Mouse (Mus musculus) lung, embryonic 15.5 days (tissue): ENCODE measurements at regions not wholly inside any gene's neighbourhood (a gene's known extent, or its start where the extent isn't known, plus 50 kb on each side); places are given as distances from the start of the nearest gene placed in this dataset.

Experiments
- ATAC-seq: fragments of 200-750 bp; cut with Nextera tagmentation; 2 replicates; pipeline ENCODE4 v1.8.0; 2017; ENCODE audit warnings: moderate number of reproducible peaks, borderline replicate concordance; ENCODE audit not compliant: low FRiP score, low TSS enrichment; ENCODE audit errors: extremely low read depth
- H3K27ac ChIP-seq: fragments of 300-500 bp; sonication (generic); 2 replicates; pipeline ENCODE4 v1.5.1; 2015; ENCODE audit warnings: moderate library complexity, mild to moderate bottlenecking, inconsistent platforms
- H3K27me3 ChIP-seq: fragments of 300-500 bp; sonication (generic); 2 replicates; pipeline ENCODE4 v1.6.1; 2015; ENCODE audit warnings: inconsistent platforms
- H3K36me3 ChIP-seq: fragments of 300-500 bp; sonication (generic); 2 replicates; pipeline ENCODE4 v1.6.1; 2015; ENCODE audit warnings: inconsistent platforms
- H3K4me1 ChIP-seq: fragments of 300-500 bp; sonication (generic); 2 replicates; pipeline ENCODE4 v1.6.1; 2015; ENCODE audit warnings: inconsistent platforms
- H3K4me2 ChIP-seq: fragments of 300-500 bp; sonication (generic); 2 replicates; pipeline ENCODE4 v1.6.1; 2015; ENCODE audit warnings: inconsistent platforms, mild to moderate bottlenecking, moderate library complexity
- H3K4me3 ChIP-seq: fragments of 300-500 bp; sonication (generic); 2 replicates; pipeline ENCODE4 v1.5.1; 2015; ENCODE audit warnings: mild to moderate bottlenecking, inconsistent platforms
- H3K9ac ChIP-seq: fragments of 300-500 bp; sonication (generic); 2 replicates; pipeline ENCODE4 v1.6.1; 2015; ENCODE audit warnings: inconsistent platforms
- H3K9me3 ChIP-seq: fragments of 300-500 bp; sonication (generic); 2 replicates; pipeline ENCODE4 v1.6.1; 2016; ENCODE audit warnings: inconsistent platforms
- WGBS: fragments of 180-500 bp; shearing (Covaris S2); methylation state at CpG from one replicate; pipeline ENCODE4 v1.1.7; 2015; 5-methylcytosine and 5-hydroxymethylcytosine counted together

DNA sequence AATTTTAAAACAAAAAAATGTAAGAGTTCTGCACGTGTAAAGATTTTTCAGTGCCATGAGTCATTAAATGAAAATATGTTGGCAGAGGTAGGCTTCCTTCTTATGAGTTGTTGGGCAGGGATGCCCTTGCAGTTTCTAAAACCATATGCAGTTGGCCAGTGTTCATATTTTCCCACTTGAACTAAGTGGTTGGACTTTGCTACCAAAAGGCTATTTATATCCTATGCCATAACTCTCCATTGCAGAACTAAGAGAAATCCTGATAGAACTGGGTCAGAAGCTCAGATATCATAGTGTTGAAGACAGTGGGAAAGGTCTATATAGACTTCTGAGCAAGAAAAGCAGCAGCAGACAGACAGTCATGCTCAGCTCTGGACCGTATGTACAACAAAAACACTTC lies 690.7 kb upstream of the Frg1 start:
- Histone ChIP-seq H3K27me3 (no peaks in the 10 kb centered on the region), H3K36me3 (no peaks in the 10 kb centered on the region), H3K4me2 (no peak overlapping the region), H3K9ac (no peak overlapping the region), H3K4me3 (no peak overlapping the region), H3K9me3 (no peaks in the 10 kb centered on the region), H3K27ac (no peak overlapping the region), H3K4me1 (no peaks in the 10 kb centered on the region)
- WGBS, result 74% methylated on average over 2 of the region's 2 CpGs
- no peak for ATAC-seq

GRCm38 (mm10) chr8:42069314-42069713 lies 652.4 kb upstream of the Frg1 start:
- 72% methylated on average over 1 of the region's 1 CpGs for WGBS
- H3K4me2 ChIP-seq, result no peak overlapping the region
- ATAC-seq, result no peak
- H3K4me1 ChIP-seq, result no peaks in the 10 kb centered on the region
- no peak overlapping the region for H3K4me3 ChIP-seq
- no peaks in the 10 kb centered on the region for H3K9me3 ChIP-seq
- H3K9ac ChIP-seq, result no peak overlapping the region
- no peaks in the 10 kb centered on the region for H3K36me3 ChIP-seq
- no peaks in the 10 kb centered on the region for H3K27me3 ChIP-seq
- no peak overlapping the region for H3K27ac ChIP-seq

GRCm38 (mm10) chr8:42043526-42043925 lies 626.7 kb upstream of the Frg1 start:
- H3K9me3 ChIP-seq, result no peaks in the 10 kb centered on the region
- H3K4me2 ChIP-seq, result no peak overlapping the region
- no peaks in the 10 kb centered on the region for H3K36me3 ChIP-seq
- 74% methylated on average over 5 of the region's 5 CpGs for WGBS
- no peak overlapping the region for H3K4me3 ChIP-seq
- H3K9ac ChIP-seq, result no peak overlapping the region
- H3K27me3 ChIP-seq, result no peaks in the 10 kb centered on the region
- no peak overlapping the region for H3K27ac ChIP-seq
- H3K4me1 ChIP-seq, result no peaks in the 10 kb centered on the region
- ATAC-seq, result no peak

DNA sequence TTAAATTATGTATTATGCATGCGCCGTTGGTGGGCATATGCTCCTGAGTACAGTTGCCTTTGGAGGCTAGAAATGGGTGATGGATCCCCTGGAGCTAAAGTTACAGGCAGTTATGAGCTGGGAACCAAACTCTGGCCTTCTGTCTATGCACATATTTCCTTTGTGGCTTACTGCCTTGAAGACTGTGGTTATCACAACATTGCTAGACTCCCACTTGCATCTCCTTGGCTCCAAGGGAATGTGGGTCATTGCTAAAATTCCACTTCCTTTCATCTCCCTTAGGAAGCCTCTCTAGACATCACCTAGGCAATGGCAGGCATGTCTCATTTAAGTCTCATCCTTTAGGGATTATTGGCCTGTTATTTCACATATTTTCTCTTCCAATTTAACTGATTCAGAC lies 622.4 kb upstream of the Frg1 start:
- 85% methylated on average over 2 of the region's 2 CpGs for WGBS
- Histone ChIP-seq H3K36me3 (no peaks in the 10 kb centered on the region), H3K9ac (no peak overlapping the region), H3K9me3 (no peaks in the 10 kb centered on the region), H3K4me3 (no peak overlapping the region), H3K27ac (no peak overlapping the region), H3K4me2 (no peak overlapping the region), H3K4me1 (no peaks in the 10 kb centered on the region), H3K27me3 (no peaks in the 10 kb centered on the region)
- ATAC-seq, result no peak

DNA sequence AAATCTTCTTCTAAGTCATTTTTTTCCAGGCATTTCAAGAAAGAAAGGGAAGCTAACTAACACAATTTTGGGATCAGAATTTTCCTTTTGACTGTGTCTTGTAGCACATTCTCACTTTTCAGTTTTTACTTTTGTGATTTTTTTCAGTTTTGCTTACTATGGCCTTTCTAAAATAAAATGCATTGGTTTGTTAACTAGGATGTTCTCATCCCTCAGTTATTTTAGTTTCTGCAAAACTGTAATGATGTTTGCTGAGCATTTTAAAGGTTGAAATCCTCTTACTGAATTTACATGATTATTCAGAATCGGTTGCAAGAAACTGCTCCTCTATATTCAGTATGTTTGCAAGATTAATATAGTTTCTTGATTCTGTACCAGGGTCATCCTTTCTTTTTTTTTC lies 610.1 kb upstream of the Frg1 start:
- ATAC-seq, result no peak
- H3K27ac ChIP-seq, result no peak overlapping the region
- WGBS, result 69% methylated on average over 1 of the region's 1 CpGs

GRCm38 (mm10) chr8:42017786-42018185 lies 600.9 kb upstream of the Frg1 start:
- H3K27me3 ChIP-seq, result no peaks in the 10 kb centered on the region
- WGBS, result 76% methylated on average over 3 of the region's 3 CpGs
- H3K36me3 ChIP-seq, result no peaks in the 10 kb centered on the region
- no peak overlapping the region for H3K9ac ChIP-seq
- H3K9me3 ChIP-seq, result no peaks in the 10 kb centered on the region
- ATAC-seq, result no peak
- no peak overlapping the region for H3K4me3 ChIP-seq
- no peak overlapping the region for H3K4me2 ChIP-seq
- H3K27ac ChIP-seq, result no peak overlapping the region
- no peaks in the 10 kb centered on the region for H3K4me1 ChIP-seq

More for the DNA sequence above, 610.1 kb upstream of the Frg1 start:
- H3K9ac ChIP-seq, result no peak overlapping the region
- no peaks in the 10 kb centered on the region for H3K36me3 ChIP-seq
- no peak overlapping the region for H3K4me2 ChIP-seq
- no peaks in the 10 kb centered on the region for H3K4me1 ChIP-seq
- no peak overlapping the region for H3K4me3 ChIP-seq
- no peaks in the 10 kb centered on the region for H3K9me3 ChIP-seq
- no peaks in the 10 kb centered on the region for H3K27me3 ChIP-seq

DNA sequence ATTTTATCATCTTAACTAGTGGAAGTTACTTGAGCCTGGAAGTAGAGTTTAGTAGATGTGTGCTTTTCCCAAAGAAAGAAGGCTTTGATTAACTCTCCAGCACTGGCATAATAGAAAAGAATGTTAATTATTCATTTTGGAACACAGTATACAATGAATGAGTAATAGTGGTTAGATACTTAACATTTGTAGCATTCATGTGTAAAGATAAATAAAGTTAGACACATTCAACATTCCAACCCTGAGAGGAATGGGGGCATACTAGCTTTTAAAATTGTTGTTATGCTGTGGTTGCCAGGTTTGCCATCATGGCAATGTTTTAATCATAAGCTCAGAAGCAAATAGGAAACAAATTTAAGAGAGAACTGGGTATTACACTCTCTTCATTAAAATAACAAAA lies 586.3 kb upstream of the Frg1 start:
- no peak overlapping the region for H3K9ac ChIP-seq
- no peaks in the 10 kb centered on the region for H3K4me1 ChIP-seq
- no peak overlapping the region for H3K4me2 ChIP-seq
- no peaks in the 10 kb centered on the region for H3K27me3 ChIP-seq
- H3K36me3 ChIP-seq, result no peaks in the 10 kb centered on the region
- no peak for ATAC-seq
- H3K4me3 ChIP-seq, result no peak overlapping the region
- H3K27ac ChIP-seq, result no peak overlapping the region
- no peaks in the 10 kb centered on the region for H3K9me3 ChIP-seq

GRCm38 (mm10) chr8:41989040-41989501 lies 572.2 kb upstream of the Frg1 start:
- ATAC-seq, result no peak
- Histone ChIP-seq H3K4me1 (no peaks in the 10 kb centered on the region), H3K9me3 (no peaks in the 10 kb centered on the region), H3K27me3 (no peaks in the 10 kb centered on the region), H3K4me3 (no peak overlapping the region), H3K36me3 (no peaks in the 10 kb centered on the region), H3K9ac (no peak overlapping the region), H3K27ac (no peak overlapping the region), H3K4me2 (no peak overlapping the region)
- WGBS, result 65% methylated on average over 8 of the region's 8 CpGs

DNA sequence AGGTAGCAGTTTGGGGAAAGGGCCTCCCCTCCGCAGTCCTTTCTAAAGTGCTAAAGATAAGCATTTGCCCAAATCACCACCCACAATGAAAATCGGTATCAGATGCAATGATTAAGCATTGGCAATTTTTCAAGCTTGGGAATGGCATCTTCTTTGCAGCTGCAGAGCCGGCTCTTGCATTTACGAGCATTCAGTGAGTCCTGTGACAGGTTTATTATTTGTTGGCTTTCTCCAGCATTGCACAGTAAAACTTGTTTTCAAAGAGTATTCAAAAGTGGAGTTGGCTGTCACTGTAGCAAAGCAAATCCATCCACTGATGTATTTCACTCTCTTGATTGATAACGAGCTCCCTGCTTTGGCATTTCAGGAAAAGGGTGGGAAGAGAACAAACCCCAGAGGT lies 571.3 kb upstream of the Frg1 start:
- H3K27me3 ChIP-seq, result no peaks in the 10 kb centered on the region
- no peak overlapping the region for H3K4me2 ChIP-seq
- H3K9me3 ChIP-seq, result no peaks in the 10 kb centered on the region
- no peak overlapping the region for H3K4me3 ChIP-seq
- no peak for ATAC-seq
- no peak overlapping the region for H3K9ac ChIP-seq
- WGBS, result 63% methylated on average over 5 of the region's 5 CpGs
- H3K4me1 ChIP-seq, result no peaks in the 10 kb centered on the region
- no peak overlapping the region for H3K27ac ChIP-seq
- H3K36me3 ChIP-seq, result no peaks in the 10 kb centered on the region

GRCm38 (mm10) chr8:41987417-41987816 lies 570.5 kb upstream of the Frg1 start:
- H3K4me2 ChIP-seq, result no peak overlapping the region
- H3K4me1 ChIP-seq, result no peaks in the 10 kb centered on the region
- H3K9me3 ChIP-seq, result no peaks in the 10 kb centered on the region
- no peak overlapping the region for H3K4me3 ChIP-seq
- H3K27me3 ChIP-seq, result no peaks in the 10 kb centered on the region
- H3K36me3 ChIP-seq, result no peaks in the 10 kb centered on the region
- H3K27ac ChIP-seq, result no peak overlapping the region
- no peak for ATAC-seq
- no peak overlapping the region for H3K9ac ChIP-seq

- no peak overlapping the region for H3K4me2 ChIP-seq
- H3K4me1 ChIP-seq, result no peaks in the 10 kb centered on the region
- WGBS, result 83% methylated on average over 2 of the region's 2 CpGs
- H3K27ac ChIP-seq, result no peak overlapping the region
- ATAC-seq, result no peak
- no peaks in the 10 kb centered on the region for H3K9me3 ChIP-seq
- H3K36me3 ChIP-seq, result no peaks in the 10 kb centered on the region
- H3K4me3 ChIP-seq, result no peak overlapping the region
- H3K9ac ChIP-seq, result no peak overlapping the region
- no peaks in the 10 kb centered on the region for H3K27me3 ChIP-seq
Measured at GRCm38 (mm10) chr8:41972416-41972815, 555.5 kb upstream of the Frg1 start.

- H3K4me2 ChIP-seq, result no peak overlapping the region
- no peaks in the 10 kb centered on the region for H3K9me3 ChIP-seq
- H3K9ac ChIP-seq, result no peak overlapping the region
- H3K27ac ChIP-seq, result no peak overlapping the region
- H3K4me1 ChIP-seq, result no peaks in the 10 kb centered on the region
- 84% methylated on average over 3 of the region's 3 CpGs for WGBS
- ATAC-seq, result no peak
- no peaks in the 10 kb centered on the region for H3K27me3 ChIP-seq
- H3K36me3 ChIP-seq, result no peaks in the 10 kb centered on the region
- no peak overlapping the region for H3K4me3 ChIP-seq
Measured at GRCm38 (mm10) chr8:41970536-41970935, 553.7 kb upstream of the Frg1 start.

DNA sequence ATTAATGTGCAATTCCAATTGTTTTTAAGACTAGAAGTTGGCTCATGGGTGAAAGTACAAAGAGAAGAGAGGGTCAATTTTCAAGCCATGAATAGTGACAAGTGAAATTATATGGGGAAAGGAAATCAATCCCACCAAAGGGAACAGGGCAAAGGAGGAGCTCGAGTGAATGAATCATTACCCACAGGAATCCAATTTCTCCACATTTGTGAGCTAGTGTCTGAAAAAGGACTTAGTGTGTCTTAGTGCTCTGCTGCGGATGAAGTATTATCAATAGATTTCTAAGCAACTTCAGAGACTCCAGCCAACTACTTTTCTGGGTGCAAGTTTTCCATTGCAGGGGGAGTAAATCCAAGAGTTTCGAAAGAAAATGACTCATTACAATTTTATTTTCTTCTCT lies 552.5 kb upstream of the Frg1 start:
- no peaks in the 10 kb centered on the region for H3K9me3 ChIP-seq
- H3K9ac ChIP-seq, result no peak overlapping the region
- no peak overlapping the region for H3K4me3 ChIP-seq
- WGBS, result 71% methylated on average over 3 of the region's 3 CpGs
- no peaks in the 10 kb centered on the region for H3K36me3 ChIP-seq
- no peaks in the 10 kb centered on the region for H3K4me1 ChIP-seq
- no peak overlapping the region for H3K27ac ChIP-seq
- no peak overlapping the region for H3K4me2 ChIP-seq
- ATAC-seq, result no peak
- no peaks in the 10 kb centered on the region for H3K27me3 ChIP-seq
